Mouse (Mus musculus) C2C12 (cell line): ENCODE measurements around the gene Dhh.

Experiments used
- CEBPB ChIP-seq: IDR thresholded peaks from one replicate; pipeline ENCODE4 v1.6.1; 2011; ENCODE audit warnings: low read depth, mild to moderate bottlenecking, control low read depth, moderate library complexity
- CTCF ChIP-seq: IDR thresholded peaks from one replicate; pipeline ENCODE4 v1.5.1; 2011; ENCODE audit not compliant: control insufficient read depth, insufficient read depth, insufficient read length
- USF1 ChIP-seq: IDR thresholded peaks from one replicate; pipeline ENCODE4 v1.6.1; 2011; ENCODE audit warnings: low read depth, mild to moderate bottlenecking, control low read depth, moderate library complexity

GRCm38 (mm10) chr15:98869342-98870178 is 28.8 kb downstream of the Dhh start:
- no peak for TF ChIP-seq CEBPB
- no peak for TF ChIP-seq USF1
- no peak for TF ChIP-seq CTCF
